Mouse (Mus musculus) ES-Bruce4 (cell line): ENCODE measurements around the gene Pex19.
A peak's percentile ranks its signal among the peaks of the same experiment; 100 is the strongest.

ENCODE experiments used
- CTCF ChIP-seq: IDR thresholded peaks from one replicate; pipeline ENCODE4 v1.8.1; 2011; ENCODE audit warnings: low read depth, low read length
- EP300 ChIP-seq: IDR thresholded peaks from 2 replicates; pipeline ENCODE4 v1.6.1; 2011; ENCODE audit warnings: low read depth, low read length; ENCODE audit not compliant: insufficient read depth
- POLR2A ChIP-seq: IDR thresholded peaks from one replicate; pipeline ENCODE4 v1.8.1; 2011; ENCODE audit warnings: low read length; ENCODE audit not compliant: insufficient read depth

DNA sequence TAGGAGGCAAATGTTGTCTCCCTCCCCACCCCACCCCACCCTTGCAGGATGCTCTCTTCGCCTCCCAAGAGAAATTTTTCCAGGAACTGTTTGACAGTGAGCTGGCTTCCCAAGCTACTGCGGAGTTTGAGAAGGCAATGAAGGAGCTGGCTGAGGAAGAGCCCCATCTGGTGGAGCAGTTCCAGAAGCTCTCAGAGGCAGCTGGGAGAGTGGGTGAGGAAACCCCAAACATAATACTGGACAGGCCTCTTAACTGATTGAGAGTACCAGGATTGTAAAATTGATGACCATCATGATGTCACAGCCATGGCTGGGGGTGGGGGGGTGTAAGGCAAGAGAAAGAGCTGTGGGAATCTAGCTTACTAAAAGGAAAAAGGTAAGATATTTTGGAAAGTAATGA lies 2.6 kb downstream of the Pex19 start:
- TF ChIP-seq CTCF (peak; percentile 57), POLR2A (no peak), EP300 (no peak)
